Mouse (Mus musculus) thymus, postnatal 36 days (tissue): ENCODE measurements around the gene Pom121.

Experiments used
- DNase-seq, 2 experiments: peaks; one replicate each; pipeline ENCODE4 v3.0.0; 2022; ENCODE audit warnings: mixed read lengths in 2 of 2

The Pom121 gene

DNA sequence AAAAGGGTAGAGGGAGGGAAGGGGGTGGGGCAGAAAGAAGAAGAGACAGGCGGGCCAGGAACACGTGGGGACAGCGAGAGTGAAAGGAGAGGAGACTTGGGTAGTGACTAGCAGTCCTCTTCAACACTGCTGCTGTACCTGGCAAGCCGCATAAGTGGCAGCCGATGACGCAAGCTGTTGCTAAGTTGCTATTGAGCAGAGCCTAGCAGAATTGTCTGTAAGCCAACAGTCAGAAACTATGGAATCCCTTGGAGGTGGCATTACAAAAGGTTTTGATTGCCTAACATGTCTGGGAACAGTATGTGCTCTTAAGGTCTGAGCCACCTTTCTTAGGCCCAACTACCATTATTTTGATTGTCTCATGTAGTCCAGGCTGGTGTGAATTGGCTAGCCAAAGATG lies 26.0 kb downstream of the Pom121 start:
- DNase-seq, result no peak

DNA sequence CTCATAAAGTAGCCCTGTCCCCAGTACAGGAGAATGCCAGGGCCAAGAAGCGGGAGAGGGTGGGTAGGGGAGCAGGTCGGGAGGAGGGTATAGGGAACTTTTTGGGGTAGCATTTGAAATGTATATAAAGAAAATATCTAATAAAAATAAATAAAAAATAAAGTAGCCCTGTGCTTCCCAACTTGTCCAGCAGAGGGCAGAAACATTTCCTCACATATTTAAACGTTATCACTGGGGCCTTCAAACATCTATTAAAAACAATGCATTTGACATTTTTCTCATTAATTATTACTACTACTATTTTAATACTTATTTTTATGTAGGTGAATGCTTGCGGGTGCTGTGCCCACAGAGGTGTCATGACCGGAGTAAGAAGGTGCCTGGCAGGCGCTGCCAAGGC lies 26.5 kb downstream of the Pom121 start:
- DNase-seq, result no peak

DNA sequence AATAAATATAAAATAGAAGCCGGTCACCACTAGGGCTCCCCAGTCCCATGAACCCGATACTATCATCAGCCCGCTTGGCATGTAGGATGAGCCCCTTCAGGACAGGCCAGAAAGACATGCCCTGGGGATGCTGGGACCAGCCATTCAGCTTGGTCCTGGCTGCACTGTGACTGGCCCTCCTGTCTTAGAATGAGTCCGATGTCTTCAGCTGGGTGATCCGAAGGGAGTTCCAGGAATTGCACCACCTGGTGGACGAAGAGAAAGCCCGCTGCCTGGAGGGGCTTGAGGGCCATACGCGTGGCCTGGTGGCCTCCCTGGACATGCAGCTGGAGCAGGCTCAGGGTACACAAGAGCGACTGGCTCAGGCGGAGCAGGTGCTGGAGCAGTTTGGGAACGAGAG lies 30.8 kb downstream of the Pom121 start:
- no peak for DNase-seq

DNA sequence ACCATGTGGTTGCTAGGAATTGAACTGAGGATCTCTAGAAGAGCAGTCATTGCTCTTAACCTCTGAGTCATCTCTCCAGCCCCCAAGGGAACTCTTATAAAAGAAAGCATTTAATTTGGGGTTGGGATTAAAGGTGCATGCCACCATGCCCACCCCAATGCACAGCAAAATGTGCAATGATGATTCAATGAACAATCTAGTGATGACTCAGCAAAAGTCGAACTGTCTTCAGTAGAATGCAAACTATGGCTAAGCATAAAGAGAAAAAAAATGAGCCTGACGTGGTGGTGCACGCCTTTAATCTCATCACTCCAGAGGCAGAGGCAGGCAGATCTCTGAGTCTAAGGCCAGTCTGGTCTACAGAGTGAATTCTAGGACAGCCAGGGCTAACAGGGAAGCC lies 31.8 kb downstream of the Pom121 start:
- DNase-seq, result no peak

DNA sequence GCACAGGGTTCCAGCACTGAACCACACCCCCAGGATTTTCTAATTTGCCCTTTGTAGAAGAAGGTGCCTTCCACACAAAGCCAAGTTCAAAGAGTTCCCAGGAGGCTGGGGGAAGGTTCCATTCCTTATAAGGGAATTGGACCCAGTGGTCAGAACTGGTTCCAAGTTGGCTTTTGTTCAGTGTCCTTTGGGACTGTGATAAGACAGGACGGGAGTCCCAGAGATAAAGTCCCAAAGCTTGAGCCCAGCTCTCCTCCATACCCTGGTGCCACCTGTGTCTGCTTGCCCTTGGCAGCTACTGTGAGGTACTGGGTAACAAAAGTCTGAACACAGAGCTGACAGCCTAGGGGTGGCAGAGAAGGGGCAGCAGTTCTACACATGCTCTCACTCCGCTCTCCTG lies 34.6 kb downstream of the Pom121 start:
- no peak for DNase-seq

- DNase-seq, result no peak
Measured at GRCm38 (mm10) chr5:135357556-135357955, 36.8 kb downstream of the Pom121 start.

- no peak for DNase-seq
Measured at GRCm38 (mm10) chr5:135356090-135356489, 38.3 kb downstream of the Pom121 start.

DNA sequence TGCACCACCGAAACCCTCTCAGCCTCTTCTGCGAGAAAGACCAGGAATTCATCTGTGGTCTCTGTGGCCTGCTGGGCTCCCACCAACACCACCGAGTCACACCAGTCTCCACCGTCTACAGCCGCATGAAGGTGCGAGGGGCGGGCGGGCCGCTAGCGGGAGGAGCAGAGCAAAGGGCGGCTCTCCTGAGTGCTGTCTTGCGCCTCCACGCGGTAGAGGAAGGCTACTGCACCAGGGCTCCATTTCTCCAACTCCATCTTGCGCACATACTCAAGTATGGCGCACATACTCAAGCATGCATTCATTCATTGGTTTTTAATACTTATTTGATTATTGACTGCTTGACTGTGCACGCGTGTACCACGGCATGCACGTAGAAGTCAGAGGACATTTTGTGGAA lies 40.8 kb downstream of the Pom121 start:
- no peak for DNase-seq

- DNase-seq, result no peak
Measured at GRCm38 (mm10) chr5:135352995-135353394, 41.4 kb downstream of the Pom121 start, which contains the start of gene Trim50. TSS of gene Trim50 (plus strand) at chr5:135353295.

DNA sequence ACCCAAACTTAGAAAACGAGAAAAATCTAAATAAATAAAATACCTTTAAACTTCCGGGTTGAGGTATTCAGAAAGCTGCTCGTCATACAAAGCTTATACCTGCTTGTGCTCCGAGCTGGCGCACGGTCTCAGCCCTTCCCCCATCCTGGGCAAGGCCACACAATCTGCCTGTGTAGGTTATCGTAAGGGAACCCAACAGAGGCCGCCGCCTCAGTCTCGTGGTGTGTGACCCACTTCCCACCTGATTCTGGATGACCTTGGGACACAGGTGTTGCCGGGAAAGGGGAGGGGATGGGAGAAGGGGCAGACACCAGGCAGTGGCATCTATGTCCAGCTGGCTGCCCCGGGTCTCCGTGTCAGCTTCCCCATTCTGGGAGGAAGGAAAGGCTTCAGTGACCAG lies 42.7 kb downstream of the Pom121 start:
- DNase-seq, result no peak

- no peak for DNase-seq
Measured at GRCm38 (mm10) chr5:135349862-135350261, 44.5 kb downstream of the Pom121 start, which contains the start of gene Fkbp6. TSS of gene Fkbp6 (minus strand) at chr5:135350044.

GRCm38 (mm10) chr5:135347511-135348011 lies 46.8 kb downstream of the Pom121 start:
- DNase-seq, result no peak

DNA sequence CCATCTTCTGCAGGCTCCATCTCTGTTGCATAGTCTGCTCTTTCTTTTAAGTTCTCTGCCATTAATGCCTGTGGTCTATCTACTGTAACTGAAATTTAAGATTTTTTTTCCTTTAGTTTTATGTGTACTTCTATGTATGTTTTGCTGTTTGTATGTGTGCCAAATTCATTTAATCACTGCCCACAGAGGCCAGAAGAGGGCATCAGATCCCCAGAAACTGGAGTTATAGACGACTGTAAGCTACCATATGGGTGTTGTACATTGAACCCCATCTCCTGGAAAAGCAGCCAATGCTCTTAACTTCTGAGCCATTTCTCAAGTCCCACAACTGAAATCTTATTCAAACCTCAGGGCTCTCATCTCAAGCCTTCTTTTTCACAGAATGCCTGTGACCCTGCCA lies 47.9 kb downstream of the Pom121 start:
- DNase-seq, result no peak

DNA sequence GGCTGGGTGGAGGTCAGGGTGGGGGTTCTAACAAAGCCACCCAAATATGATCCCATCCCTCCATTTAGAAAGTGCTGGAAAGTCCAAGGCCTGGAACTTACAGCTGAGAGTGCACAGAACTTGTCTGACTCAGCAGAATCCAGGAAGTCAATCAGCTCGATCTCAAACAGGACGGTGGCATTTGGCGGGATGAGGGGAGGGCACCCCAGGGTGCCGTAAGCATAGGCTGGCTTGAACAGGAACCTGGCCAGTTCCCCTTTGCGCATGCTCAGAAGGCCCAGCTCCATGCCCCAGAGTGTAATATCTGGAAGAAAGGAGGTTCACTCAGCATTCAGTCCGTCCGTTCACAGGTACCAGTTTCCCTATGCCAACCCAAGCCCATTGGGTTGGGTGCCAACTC lies 48.4 kb downstream of the Pom121 start:
- DNase-seq, result no peak

DNA sequence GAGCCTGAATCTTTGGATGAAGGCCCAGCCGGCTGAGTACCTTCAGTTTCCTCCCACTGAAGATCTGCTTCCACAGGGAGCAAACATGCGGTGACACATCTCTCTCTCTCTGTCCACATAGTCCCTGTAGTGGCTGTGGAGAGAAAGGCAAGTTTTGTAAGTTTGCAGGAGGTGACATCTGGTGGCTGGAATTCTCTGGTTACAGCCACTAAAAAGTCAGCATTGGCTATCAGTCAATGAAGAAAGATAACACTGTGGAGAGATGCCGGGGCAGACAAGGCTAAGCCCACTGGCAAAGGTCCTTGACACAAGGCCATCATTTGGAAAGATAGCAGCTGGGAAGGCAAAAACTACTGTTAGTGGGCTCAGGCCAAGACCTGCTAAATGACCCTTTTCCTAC lies 56.8 kb downstream of the Pom121 start:
- DNase-seq, result no peak

GRCm38 (mm10) chr5:135331161-135331560 lies 63.2 kb downstream of the Pom121 start:
- no peak for DNase-seq

DNA sequence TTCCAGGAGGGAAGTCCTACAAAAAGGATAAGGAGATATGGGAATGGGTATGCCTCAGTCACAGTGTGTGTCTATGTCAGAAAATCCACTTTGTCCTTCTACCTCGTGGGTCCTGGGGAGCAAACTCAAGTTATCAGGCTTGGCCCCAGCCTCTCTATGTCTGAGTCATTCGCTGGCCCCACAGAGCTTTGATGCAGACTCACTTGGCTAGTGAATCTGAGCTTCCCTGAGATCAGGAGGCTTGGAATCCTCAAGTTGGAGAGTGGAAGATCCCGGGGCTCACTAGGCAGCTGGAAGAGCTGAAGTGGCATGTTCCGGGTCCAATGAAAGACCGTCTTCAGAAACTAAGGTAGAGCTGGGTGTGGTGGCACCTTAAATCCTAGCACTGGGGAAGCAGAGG lies 64.1 kb downstream of the Pom121 start:
- DNase-seq, result no peak

GRCm38 (mm10) chr5:135329471-135329870 lies 64.9 kb downstream of the Pom121 start:
- no peak for DNase-seq
